Mouse (Mus musculus): ENCODE measurements at regions not wholly inside any gene's neighbourhood (a gene's known extent, or its start where the extent isn't known, plus 50 kb on each side); places are given as distances from the start of the nearest gene placed in this dataset.

DNA sequence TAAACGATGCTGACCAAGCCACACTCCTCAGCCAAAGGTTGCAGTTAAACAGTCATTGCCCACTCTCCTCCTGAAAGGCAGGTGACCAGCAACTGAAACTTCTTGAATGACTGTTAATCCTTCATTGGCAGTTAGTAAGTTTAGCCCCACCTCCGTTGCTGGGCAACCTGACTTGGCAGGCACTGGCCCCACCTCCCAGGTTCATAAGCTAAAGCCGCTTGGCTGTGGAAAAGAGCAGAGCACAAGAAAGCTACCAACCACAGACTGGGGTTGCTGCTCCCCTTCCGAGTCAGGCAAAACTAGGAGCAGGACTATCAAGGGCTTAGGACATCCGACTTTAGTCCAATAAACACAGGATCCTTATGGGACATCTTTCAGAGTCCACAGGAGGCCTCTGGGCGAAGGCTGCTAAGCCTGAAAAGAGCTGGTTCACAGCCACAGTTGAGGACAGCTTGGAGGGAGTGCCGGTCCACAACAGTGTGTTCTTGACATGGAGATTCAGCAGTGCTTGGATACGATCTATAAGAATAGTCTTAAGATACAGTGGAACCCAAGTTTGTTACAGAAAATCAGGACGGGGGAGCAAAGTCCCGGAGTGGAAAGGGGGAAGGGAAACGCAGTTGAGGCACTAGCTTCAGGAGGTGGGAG is 67.7 kb upstream of the Kcnma1 start:
- H3K27ac ChIP-seq (replicated peaks in 1 of 2; ENCODE audit: control insufficient read depth in 1 of 2, insufficient read depth in 1 of 2, low read depth in 2 of 2, low read length in 2 of 2): no peak overlapping the region
- peak overlapping the region; percentile 1 to 2; a peak in 1 of 4 replicates for H3K4me3 ChIP-seq (ENCODE audit: control insufficient read depth in 1 of 2, insufficient read depth in 1 of 2, low read depth in 1 of 2, low read length in 2 of 2)
- no peaks in the 10 kb centered on the region for H3K9me3 ChIP-seq (ENCODE audit: control insufficient read depth, low read length)
- 23% methylated on average over 11 of the region's 11 CpGs for WGBS
- H3K4me1 ChIP-seq (ENCODE audit: control insufficient read depth in 2 of 2, insufficient read depth in 2 of 2, low read length in 2 of 2): 0 out of 4 replicates have a peak, but pooled peaks cover 0 to 2% of the 10 kb centered on the region in 2 experiments
- no peak overlapping the region for H3K9ac ChIP-seq (ENCODE audit: low read length)
- H3K27me3 ChIP-seq (ENCODE audit: control insufficient read depth, insufficient read depth, low read length): no peaks in the 10 kb centered on the region
- peak overlapping the region; percentile 37 for H3K4me2 ChIP-seq (ENCODE audit: low read length)
- H3K36me3 ChIP-seq (ENCODE audit: control insufficient read depth, insufficient read depth, low read length): no peaks in the 10 kb centered on the region
- ATAC-seq (ENCODE audit: insufficient number of reproducible peaks, insufficient read depth, low FRiP score, low read depth): no peak

DNA sequence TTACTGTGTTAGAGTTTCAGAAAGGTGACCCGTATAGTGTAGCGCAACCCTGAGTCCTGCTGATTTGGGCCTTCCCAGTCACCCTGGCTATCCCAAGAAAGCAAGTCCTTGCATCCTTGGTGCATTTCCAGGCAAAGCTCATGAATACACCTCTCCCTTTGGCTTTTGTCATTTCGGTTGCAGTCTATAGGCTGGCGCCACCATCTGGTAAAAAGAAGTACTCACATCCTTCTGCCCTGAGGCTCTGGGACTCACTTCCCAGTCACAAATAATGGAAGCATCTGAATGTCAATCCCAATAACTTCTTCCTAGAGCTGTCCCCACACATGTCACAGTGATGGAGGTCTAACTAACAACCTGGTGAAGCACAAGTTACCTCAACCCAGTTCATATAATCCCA is 54.4 kb upstream of the Kcnma1 start:
- Histone ChIP-seq H3K36me3 (ENCODE audit: control insufficient read depth, insufficient read depth, low read length) (no peaks in the 10 kb centered on the region), H3K4me1 (ENCODE audit: control insufficient read depth in 2 of 2, insufficient read depth in 2 of 2, low read length in 2 of 2) (no peaks in the 10 kb centered on the region; a peak in 1 of 4 replicates), H3K27ac (replicated peaks in 1 of 2; ENCODE audit: control insufficient read depth in 1 of 2, insufficient read depth in 1 of 2, low read depth in 2 of 2, low read length in 2 of 2) (no peak overlapping the region), H3K4me3 (ENCODE audit: control insufficient read depth in 1 of 2, insufficient read depth in 1 of 2, low read depth in 1 of 2, low read length in 2 of 2) (no peak overlapping the region), H3K27me3 (ENCODE audit: control insufficient read depth, insufficient read depth, low read length) (peaks cover 6% of the 10 kb centered on the region; the same call in 1 of the 2 replicates), H3K9ac (ENCODE audit: low read length) (no peak overlapping the region), H3K4me2 (ENCODE audit: low read length) (no peak overlapping the region), H3K9me3 (ENCODE audit: control insufficient read depth, low read length) (no peaks in the 10 kb centered on the region)
- 54% methylated on average over 4 of the region's 4 CpGs for WGBS
- no peak for ATAC-seq (ENCODE audit: insufficient number of reproducible peaks, insufficient read depth, low FRiP score, low read depth)

DNA sequence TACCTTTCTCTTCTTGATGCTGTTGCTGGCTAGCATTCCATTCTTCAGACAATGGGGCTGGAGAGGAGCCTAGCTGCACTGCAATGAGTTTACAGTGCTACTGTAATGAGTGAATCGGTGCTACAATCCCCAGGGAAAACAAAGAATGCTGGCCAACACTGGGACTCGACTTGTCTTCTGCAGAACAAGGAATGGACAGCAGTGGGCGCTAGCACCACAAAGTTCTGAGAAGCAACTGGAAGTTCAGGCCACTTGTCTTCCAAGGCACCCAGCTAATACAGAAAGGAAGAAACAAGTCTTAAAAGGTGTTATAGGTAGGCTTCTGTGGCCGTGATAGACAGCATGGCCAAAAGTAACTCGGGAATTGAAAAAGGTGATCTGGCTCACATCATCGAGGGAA is 53.4 kb upstream of the Kcnma1 start:
- no peak for ATAC-seq (ENCODE audit: insufficient number of reproducible peaks, insufficient read depth, low FRiP score, low read depth)
- H3K36me3 ChIP-seq (ENCODE audit: control insufficient read depth, insufficient read depth, low read length): no peaks in the 10 kb centered on the region
- no peak overlapping the region for H3K4me2 ChIP-seq (ENCODE audit: low read length)
- H3K27ac ChIP-seq (replicated peaks in 1 of 2; ENCODE audit: control insufficient read depth in 1 of 2, insufficient read depth in 1 of 2, low read depth in 2 of 2, low read length in 2 of 2): no peak overlapping the region
- H3K27me3 ChIP-seq (ENCODE audit: control insufficient read depth, insufficient read depth, low read length): peaks cover 6% of the 10 kb centered on the region; the same call in 1 of the 2 replicates
- H3K4me1 ChIP-seq (ENCODE audit: control insufficient read depth in 2 of 2, insufficient read depth in 2 of 2, low read length in 2 of 2): no peaks in the 10 kb centered on the region; a peak in 1 of 4 replicates
- H3K9me3 ChIP-seq (ENCODE audit: control insufficient read depth, low read length): no peaks in the 10 kb centered on the region
- no peak overlapping the region for H3K4me3 ChIP-seq (ENCODE audit: control insufficient read depth in 1 of 2, insufficient read depth in 1 of 2, low read depth in 1 of 2, low read length in 2 of 2)
- WGBS: 33% methylated on average over 6 of the region's 6 CpGs
- H3K9ac ChIP-seq (ENCODE audit: low read length): no peak overlapping the region

DNA sequence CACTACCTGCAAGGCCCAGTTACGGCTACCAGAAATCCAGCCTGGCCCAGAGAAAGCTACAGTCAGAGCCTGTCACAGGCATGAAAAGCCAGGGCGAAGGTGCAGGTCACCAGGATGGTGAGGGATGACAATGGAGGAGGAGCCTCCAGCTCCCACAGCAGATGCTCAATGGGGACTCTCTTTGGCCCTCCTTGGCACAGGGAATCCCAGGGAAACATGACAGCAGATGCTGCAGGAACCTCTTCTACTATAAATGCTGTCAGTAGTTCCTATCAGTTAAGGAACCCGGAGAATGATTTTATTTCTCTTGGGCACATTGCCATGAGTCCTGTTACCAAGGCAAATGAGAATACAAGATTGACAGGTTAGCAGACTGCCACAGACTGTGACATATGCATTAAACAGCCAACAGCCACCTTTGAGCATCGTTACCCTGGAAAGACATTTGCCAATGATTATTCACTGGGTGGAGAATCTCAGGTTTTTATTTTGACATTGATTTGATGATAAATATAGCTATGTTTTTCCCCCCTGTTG is 51.0 kb upstream of the Kcnma1 start:
- no peaks in the 10 kb centered on the region for H3K9me3 ChIP-seq (ENCODE audit: control insufficient read depth, low read length)
- H3K27me3 ChIP-seq (ENCODE audit: control insufficient read depth, insufficient read depth, low read length): peaks cover 6% of the 10 kb centered on the region; the same call in 1 of the 2 replicates
- no peaks in the 10 kb centered on the region for H3K36me3 ChIP-seq (ENCODE audit: control insufficient read depth, insufficient read depth, low read length)
- WGBS: 69% methylated on average over 4 of the region's 4 CpGs
- H3K27ac ChIP-seq (replicated peaks in 1 of 2; ENCODE audit: control insufficient read depth in 1 of 2, insufficient read depth in 1 of 2, low read depth in 2 of 2, low read length in 2 of 2): no peak overlapping the region
- no peaks in the 10 kb centered on the region for H3K4me1 ChIP-seq (ENCODE audit: control insufficient read depth in 2 of 2, insufficient read depth in 2 of 2, low read length in 2 of 2)
- H3K9ac ChIP-seq (ENCODE audit: low read length): no peak overlapping the region
- H3K4me2 ChIP-seq (ENCODE audit: low read length): no peak overlapping the region
- H3K4me3 ChIP-seq (ENCODE audit: control insufficient read depth in 1 of 2, insufficient read depth in 1 of 2, low read depth in 1 of 2, low read length in 2 of 2): no peak overlapping the region
- no peak for ATAC-seq (ENCODE audit: insufficient number of reproducible peaks, insufficient read depth, low FRiP score, low read depth)

Data from heart, embryonic 14.5 days (tissue).